Mouse (Mus musculus): Measurements from ENCODE around the gene Syce2.

The Syce2 gene

DNA sequence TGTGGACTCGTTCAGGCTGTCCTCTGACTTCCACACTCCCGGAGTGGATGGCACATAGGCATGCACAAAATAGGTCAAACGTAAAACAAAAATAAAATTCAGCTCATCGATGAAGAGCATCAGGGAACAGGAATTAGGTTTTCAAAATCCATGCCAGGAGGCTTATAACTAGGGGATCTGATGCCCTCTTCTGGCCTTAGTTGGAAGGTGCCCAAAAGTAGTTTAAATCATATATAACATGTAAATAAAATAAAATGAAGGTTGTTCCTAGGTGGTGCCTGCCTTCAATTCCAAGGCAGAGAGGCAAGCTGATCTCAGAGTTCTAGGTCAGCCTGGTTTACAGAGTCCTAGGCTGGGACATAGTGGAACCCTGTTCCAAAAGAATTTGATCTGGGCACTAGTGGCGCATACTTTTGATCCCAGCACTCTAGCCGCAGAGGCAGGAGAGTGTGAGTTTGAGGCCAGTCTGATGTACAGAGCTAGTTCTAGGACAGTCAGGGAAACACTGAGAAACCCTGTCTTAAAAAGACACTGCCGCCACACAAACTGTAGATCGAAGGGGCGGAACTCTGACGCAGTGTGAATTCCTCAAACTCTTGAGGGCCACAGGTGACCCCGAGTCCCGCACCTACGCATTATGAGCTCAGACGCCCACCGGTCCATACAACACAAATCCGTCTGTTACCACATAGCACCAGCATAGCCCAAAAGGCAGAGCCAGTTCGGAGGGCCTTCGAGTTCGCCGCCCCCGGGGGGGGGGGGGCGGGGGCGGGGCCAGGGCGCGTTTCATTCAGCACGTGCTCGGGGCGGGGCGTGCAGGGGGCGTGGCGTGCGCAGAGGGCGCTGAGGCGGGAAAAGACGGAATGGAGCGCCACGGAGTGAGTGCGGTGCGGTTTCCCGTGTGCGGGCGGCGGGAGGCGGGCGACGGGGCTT is at the start of gene Syce2:
Gene Syce2 (plus strand): TSS at position 736 of the 933 bp plus-strand sequence.
- in situ Hi-C loops (cut with MboI; ENCODE audit: unreplicated experiment in 2 of 2), result no loop called here

GRCm38 (mm10) chr8:84822723-84823122 is 49.2 kb upstream of the Syce2 start, which contains the start of gene Dand5:
Gene Dand5 (minus strand): TSS chr8:84822823.
- in situ Hi-C loops (cut with MboI; ENCODE audit: unreplicated experiment in 2 of 2), result loop anchor here (25.0 kb wide), 2 partner anchors 460 to 535 kb away; no protein-coding TSS in a partner anchor

DNA sequence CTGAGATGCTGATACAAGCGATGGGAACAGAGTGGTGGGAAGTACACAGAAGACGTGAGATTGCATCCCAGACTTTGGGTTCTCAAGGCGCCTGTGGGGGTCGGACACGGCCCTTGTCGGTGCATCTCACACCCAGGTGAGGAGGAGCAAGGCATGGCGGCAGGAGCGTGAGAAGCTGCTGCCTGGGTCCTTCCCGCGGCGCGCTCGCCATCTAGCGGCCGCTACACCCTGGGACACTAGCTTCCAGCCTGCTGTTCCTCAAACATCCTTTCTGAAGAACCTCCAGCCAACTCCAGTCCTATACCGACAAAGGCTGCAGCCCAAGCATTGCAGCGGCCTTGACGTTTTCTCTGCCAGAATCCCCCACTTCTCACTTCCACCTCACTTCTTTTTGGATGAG is 48.3 kb upstream of the Syce2 start:
- in situ Hi-C loops (cut with MboI; ENCODE audit: unreplicated experiment in 2 of 2), result loop anchor here (25.0 kb wide), 2 partner anchors 461 to 536 kb away; no protein-coding TSS in a partner anchor

- in situ Hi-C loops (cut with MboI; ENCODE audit: unreplicated experiment in 2 of 2), result loop anchor here in 1 of 2 experiments (25.0 kb wide), 1 partner anchor 1088 kb away; the partner anchor contains the start of gene Adgre5
Observed at GRCm38 (mm10) chr8:84825636-84826035, 46.3 kb upstream of the Syce2 start.

DNA sequence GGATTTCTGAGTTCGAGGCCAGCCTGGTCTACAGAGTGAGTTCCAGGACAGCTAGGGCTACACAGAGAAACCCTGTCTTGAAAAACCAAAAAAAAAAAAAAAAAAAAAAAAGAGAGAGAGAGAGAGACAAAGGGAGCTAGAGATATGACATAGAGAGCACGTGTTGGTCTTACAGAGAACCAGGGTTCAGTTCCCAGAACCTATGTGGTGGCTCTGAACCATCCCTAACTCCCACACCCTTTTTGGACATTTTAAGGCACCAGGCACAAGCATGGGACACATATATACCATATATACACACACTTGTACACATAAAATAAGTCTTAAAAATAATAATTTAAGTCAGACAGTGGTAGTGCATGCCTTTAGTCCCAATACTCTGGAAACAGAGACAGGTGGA is 45.4 kb upstream of the Syce2 start:
- in situ Hi-C loops (cut with MboI; ENCODE audit: unreplicated experiment in 2 of 2), result loop anchor here in 1 of 2 experiments (25.0 kb wide), 1 partner anchor 1089 kb away; the partner anchor contains the start of gene Adgre5

DNA sequence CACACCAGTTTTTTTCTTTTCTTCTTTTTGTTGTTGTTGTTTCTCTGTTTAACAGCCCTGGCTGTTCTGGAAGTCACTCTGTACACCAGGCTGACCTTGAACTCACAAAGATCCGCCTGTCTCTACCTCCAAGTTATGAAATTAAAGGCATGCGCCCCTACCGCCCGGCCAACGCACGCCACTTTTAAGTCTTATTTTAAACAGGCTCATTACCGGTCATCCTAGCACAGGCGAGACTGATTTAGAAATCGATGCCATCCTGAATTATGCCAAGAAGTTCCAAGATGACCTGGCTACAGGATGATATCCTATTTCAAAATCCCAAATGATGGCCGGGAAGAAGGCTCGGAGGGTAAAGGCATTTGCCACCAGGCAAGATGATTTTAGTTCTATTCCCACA is 40.4 kb upstream of the Syce2 start, which contains the start of gene Gadd45gip1:
Gene Gadd45gip1 (plus strand): TSS at position 33 of the 400 bp plus-strand sequence.
- in situ Hi-C loops (cut with MboI; ENCODE audit: unreplicated experiment in 2 of 2), result loop anchor here in 1 of 2 experiments (25.0 kb wide), 1 partner anchor 1094 kb away; the partner anchor contains the start of gene Adgre5

DNA sequence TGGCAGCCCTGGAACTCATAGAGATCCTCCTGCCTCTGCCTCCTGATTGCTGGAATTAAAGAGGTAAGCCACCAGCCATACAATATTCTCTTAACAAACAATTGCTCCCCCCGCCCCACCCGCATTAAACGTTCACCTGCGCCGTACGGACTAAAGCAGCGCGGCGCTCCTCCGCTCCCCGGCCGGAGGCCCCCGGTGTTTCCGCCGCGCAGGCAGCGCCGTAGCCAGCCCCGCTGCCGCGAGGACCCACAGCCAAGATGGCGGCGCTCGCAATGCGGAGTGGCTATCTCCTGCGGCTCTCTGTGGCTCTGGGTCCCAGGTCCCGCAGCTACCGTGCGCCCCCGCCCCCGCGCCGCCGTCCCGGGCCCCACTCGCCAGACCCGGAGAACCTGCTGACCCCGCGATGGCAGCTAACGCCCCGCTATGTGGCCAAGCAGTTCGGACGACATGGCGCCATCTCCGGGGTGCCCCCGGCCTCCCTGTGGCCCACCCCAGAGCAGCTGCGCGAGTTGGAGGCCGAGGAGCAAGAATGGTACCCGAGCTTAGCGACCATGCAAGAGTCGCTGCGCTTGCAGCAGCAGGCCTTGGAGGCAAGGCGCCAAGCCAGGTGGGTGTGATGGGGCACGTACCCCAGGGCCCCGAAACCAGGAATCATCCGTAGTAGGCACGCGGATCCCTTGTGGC is 39.7 kb upstream of the Syce2 start:
- in situ Hi-C loops (cut with MboI; ENCODE audit: unreplicated experiment in 2 of 2), result loop anchor here in 1 of 2 experiments (25.0 kb wide), 1 partner anchor 1095 kb away; the partner anchor contains the start of gene Adgre5

GRCm38 (mm10) chr8:84832759-84833742 is 38.9 kb upstream of the Syce2 start:
- in situ Hi-C loops (cut with MboI; ENCODE audit: unreplicated experiment in 2 of 2), result loop anchor here in 1 of 2 experiments (25.0 kb wide), 1 partner anchor 1096 kb away; the partner anchor contains the start of gene Adgre5

- in situ Hi-C loops (cut with MboI; ENCODE audit: unreplicated experiment in 2 of 2), result loop anchor here in 1 of 2 experiments (25.0 kb wide), 1 partner anchor 1097 kb away; the partner anchor contains the start of gene Adgre5
Observed at GRCm38 (mm10) chr8:84834002-84834865, 37.7 kb upstream of the Syce2 start.

GRCm38 (mm10) chr8:84834866-84835855 is 36.8 kb upstream of the Syce2 start:
- in situ Hi-C loops (cut with MboI; ENCODE audit: unreplicated experiment in 2 of 2), result loop anchor here in 1 of 2 experiments (25.0 kb wide), 1 partner anchor 1098 kb away; the partner anchor contains the start of gene Adgre5

DNA sequence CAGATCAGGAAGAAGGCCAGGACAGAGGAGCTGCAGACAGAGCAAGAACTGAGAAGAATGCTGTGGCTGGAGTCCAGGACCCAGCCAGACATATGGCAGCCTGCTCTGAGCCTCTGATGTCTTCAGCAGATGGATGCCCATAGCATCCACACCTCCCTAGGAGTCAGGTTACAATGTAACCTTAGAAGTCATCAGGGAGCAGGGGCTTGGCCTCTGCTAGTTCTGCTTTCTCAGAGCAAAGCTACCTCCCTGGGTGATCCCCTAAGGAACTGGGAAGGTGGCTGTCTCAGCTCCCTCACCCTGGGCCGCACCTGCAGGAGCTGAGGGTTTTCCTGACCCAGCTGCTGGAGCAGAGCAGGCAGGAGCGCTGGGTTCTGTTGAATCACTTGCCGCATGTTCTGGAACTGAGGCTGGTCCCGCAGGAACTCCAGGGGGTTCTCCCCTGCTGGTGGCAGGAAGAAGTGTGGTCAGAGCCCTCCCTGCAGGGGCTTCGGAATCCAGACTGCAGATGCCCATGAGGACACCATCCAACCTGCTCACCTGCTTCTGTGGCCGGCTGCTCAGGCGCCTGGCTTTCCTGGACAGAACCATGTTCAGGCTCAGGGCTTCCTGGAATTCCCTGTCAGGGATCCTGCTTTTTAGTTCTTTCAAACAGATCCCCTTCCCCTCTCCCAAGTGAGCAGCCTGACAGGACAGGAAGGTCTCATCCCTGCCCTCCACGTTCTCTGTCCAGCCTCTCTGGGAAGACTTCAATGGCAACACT is 34.6 kb upstream of the Syce2 start:
- in situ Hi-C loops (cut with MboI; ENCODE audit: unreplicated experiment in 2 of 2), result loop anchor here in 1 of 2 experiments (25.0 kb wide), 1 partner anchor 1100 kb away; the partner anchor contains the start of gene Adgre5

- in situ Hi-C loops (cut with MboI; ENCODE audit: unreplicated experiment in 2 of 2), result loop anchor here in 1 of 2 experiments (25.0 kb wide), 1 partner anchor 1101 kb away; the partner anchor contains the start of gene Adgre5
Observed at GRCm38 (mm10) chr8:84837912-84838470, 33.9 kb upstream of the Syce2 start.

- in situ Hi-C loops (cut with MboI; ENCODE audit: unreplicated experiment in 2 of 2), result loop anchor here in 1 of 2 experiments (25.0 kb wide), 1 partner anchor 1101 kb away; the partner anchor contains the start of gene Adgre5
Observed at GRCm38 (mm10) chr8:84838513-84838912, 33.4 kb upstream of the Syce2 start.

DNA sequence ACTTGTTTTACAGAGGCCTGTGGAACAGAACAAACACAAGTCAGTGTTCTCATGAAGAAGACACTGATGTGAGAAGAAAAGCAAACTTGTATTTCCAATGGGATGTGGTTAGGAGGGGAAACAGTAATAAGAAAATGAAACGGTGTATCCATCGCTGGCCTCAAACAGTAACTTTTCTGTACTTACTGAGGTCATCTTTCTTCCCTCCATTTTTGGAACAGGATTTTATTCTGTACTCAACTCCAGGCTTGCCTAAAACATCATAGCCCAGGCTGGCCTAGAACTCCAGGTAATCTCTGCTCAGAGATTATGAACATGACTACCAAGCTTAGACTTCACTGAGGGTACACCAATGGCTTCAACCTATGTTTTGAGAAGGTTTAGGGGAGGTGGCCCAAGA is 32.5 kb upstream of the Syce2 start:
- in situ Hi-C loops (cut with MboI; ENCODE audit: unreplicated experiment in 2 of 2), result loop anchor here in 1 of 2 experiments (25.0 kb wide), 1 partner anchor 1102 kb away; the partner anchor contains the start of gene Adgre5

DNA sequence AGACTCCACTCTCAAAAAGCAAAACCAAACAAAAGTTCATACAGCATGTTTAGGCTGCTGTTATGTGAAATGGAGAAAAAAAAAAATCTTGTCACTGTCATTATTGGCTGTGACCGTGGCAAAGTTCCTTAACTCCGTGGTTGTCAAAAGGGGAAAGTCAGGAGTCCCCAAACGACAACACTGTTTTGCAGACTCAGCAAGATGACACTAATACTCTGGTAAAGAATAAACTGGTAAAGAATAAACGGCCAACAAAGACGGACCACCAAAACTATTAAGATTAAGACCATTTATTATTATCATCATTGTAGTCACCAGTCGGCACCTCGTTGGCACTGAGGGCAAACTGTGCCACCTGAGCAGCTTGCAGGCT is 32.0 kb upstream of the Syce2 start:
- in situ Hi-C loops (cut with MboI; ENCODE audit: unreplicated experiment in 2 of 2), result loop anchor here (5.0 to 25.0 kb wide), 5 partner anchors 65 to 1103 kb away; partner anchors contain the start of genes Dnase2a (in 2 of the 2), Gm49661 (in 2 of the 2), Prdx2 (in 2 of the 2) and Rnaseh2a (in 2 of the 2)

Measured in v-Abl transformed pro-B cells (cell line).